Mouse (Mus musculus) forebrain, embryonic 16.5 days (tissue): ENCODE results near the gene Akap12. TPM values are rescaled to one million over a fixed set of nuclear protein-coding genes. Genes with fewer than 3 reads are reported as not detected.

Experiments
- ATAC-seq: fragments of 200-750 bp; cut with Nextera tagmentation; 2 replicates; pipeline ENCODE4 v1.8.0; 2017; ENCODE audit warnings: mild to moderate bottlenecking, moderate library complexity
- H3K27ac ChIP-seq: fragments of 300-500 bp; sonication (generic); 2 replicates; pipeline ENCODE4 v1.5.1; 2014; ENCODE audit warnings: low read length, control low read depth
- H3K27me3 ChIP-seq: fragments of 300-500 bp; sonication (generic); replicated peaks from 2 replicates; pipeline ENCODE4 v1.6.1; 2014; ENCODE audit warnings: low read length; ENCODE audit not compliant: control insufficient read depth, insufficient read depth
- H3K36me3 ChIP-seq: fragments of 300-500 bp; sonication (generic); 2 replicates; pipeline ENCODE4 v1.6.1; 2014; ENCODE audit not compliant: control insufficient read depth, insufficient read depth
- H3K4me1 ChIP-seq: fragments of 300-500 bp; sonication (generic); replicated peaks from 2 replicates; pipeline ENCODE4 v1.6.1; 2014; ENCODE audit warnings: low read length; ENCODE audit not compliant: control insufficient read depth, insufficient read depth
- H3K4me2 ChIP-seq: fragments of 300-500 bp; sonication (generic); 2 replicates; pipeline ENCODE4 v1.6.1; 2014; ENCODE audit warnings: mild to moderate bottlenecking, low read length, control low read depth
- H3K4me3 ChIP-seq: fragments of 300-500 bp; sonication (generic); replicated peaks from 2 replicates; pipeline ENCODE4 v1.5.1; 2014; ENCODE audit warnings: mild to moderate bottlenecking, low read length, control low read depth
- H3K9ac ChIP-seq: fragments of 300-500 bp; sonication (generic); replicated peaks from 2 replicates; pipeline ENCODE4 v1.6.1; 2014; ENCODE audit warnings: low read depth, low read length, control low read depth
- H3K9me3 ChIP-seq: fragments of 300-500 bp; sonication (generic); 2 replicates; pipeline ENCODE4 v1.6.1; 2016; ENCODE audit warnings: low read length; ENCODE audit not compliant: control insufficient read depth
- WGBS: fragments of 180-500 bp; shearing (Covaris S2); extraction: QIAGEN DNeasy Blood & Tissue Kit; methylation state at CpG from one replicate; pipeline ENCODE4 v1.1.7; 2014; 5-methylcytosine and 5-hydroxymethylcytosine counted together
- polyA plus RNA-seq: library from polyadenylated mRNA; unstranded; fragments of >200 nt; fragmentation: Nextera tagmentation; extraction: Ambion mirVana; gene quantifications from 2 replicates; pipeline ENCODE4 v1.2.1, GENCODE M21; 2015

The Akap12 gene
- polyA plus RNA-seq, 1 experiment from 2014 or later = 25.7 TPM

GRCm38 (mm10) chr10:4346489-4347135, 80.4 kb downstream of the Akap12 start:
- H3K9me3 ChIP-seq = no peaks in the 10 kb centered on the region
- peak overlapping the region; percentile 49 for H3K4me2 ChIP-seq
- ATAC-seq = peak; percentile 90
- H3K4me1 ChIP-seq = peaks cover 5% of the 10 kb centered on the region
- H3K27me3 ChIP-seq = no peaks in the 10 kb centered on the region
- no peak overlapping the region for H3K9ac ChIP-seq
- no peaks in the 10 kb centered on the region for H3K36me3 ChIP-seq
- peak overlapping the region; percentile 23 for H3K4me3 ChIP-seq
- no peak overlapping the region for H3K27ac ChIP-seq
- WGBS = 4% methylated on average over 28 of the region's 28 CpGs

DNA sequence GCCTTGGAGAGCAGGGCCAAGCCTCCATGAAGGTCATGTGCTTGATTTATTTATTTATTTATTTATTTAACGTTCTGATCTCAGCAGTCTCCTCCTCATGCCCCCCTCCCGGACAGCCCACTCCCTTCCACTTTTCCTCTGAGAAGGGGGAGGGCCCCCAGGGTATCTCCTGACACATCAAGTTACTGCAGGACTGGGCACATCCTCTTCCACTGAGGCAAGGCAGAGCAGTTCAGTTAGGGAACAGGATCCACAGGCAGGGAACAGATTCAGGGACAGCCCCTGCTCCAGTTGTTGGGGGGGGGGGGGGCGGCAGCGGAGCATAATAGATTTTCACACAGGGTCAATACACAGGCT, 80.9 kb downstream of the Akap12 start:
- no peaks in the 10 kb centered on the region for H3K9me3 ChIP-seq
- no peaks in the 10 kb centered on the region for H3K36me3 ChIP-seq
- H3K4me1 ChIP-seq = peaks cover 5% of the 10 kb centered on the region
- WGBS = 75% methylated on average over 4 of the region's 4 CpGs
- H3K27me3 ChIP-seq = no peaks in the 10 kb centered on the region
- H3K9ac ChIP-seq = no peak overlapping the region
- peak overlapping the region; percentile 49 for H3K4me2 ChIP-seq
- H3K4me3 ChIP-seq = no peak overlapping the region
- H3K27ac ChIP-seq = no peak overlapping the region
- ATAC-seq = peak; percentile 57; the same call in 1 of the 2 replicates

DNA sequence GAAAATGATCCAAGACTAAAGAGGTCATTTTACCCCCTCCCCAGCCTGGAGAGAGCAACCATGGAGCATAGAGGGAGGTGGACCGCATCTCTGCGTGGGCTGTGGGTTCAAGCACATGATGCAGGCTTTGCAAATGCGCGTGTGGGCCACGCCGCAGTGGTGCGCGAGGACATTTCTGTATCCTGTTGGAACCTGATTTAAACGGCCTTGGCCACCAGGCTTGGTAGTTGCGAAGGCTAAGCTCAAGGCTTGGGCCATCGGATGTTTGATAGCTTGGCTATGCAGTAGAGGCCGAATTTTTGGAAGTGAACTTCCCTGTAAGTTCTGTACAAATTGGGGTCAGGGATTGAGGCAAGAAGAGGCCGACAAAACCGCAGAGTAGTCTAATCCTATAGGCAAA, 81.4 kb downstream of the Akap12 start:
- Histone ChIP-seq H3K9ac (no peak overlapping the region), H3K27ac (no peak overlapping the region), H3K4me2 (no peak overlapping the region), H3K4me1 (peaks cover 5% of the 10 kb centered on the region), H3K27me3 (no peaks in the 10 kb centered on the region), H3K36me3 (no peaks in the 10 kb centered on the region), H3K4me3 (no peak overlapping the region), H3K9me3 (no peaks in the 10 kb centered on the region)
- peak; percentile 9; the same call in 1 of the 2 replicates for ATAC-seq
- 97% methylated on average over 14 of the region's 14 CpGs for WGBS

DNA sequence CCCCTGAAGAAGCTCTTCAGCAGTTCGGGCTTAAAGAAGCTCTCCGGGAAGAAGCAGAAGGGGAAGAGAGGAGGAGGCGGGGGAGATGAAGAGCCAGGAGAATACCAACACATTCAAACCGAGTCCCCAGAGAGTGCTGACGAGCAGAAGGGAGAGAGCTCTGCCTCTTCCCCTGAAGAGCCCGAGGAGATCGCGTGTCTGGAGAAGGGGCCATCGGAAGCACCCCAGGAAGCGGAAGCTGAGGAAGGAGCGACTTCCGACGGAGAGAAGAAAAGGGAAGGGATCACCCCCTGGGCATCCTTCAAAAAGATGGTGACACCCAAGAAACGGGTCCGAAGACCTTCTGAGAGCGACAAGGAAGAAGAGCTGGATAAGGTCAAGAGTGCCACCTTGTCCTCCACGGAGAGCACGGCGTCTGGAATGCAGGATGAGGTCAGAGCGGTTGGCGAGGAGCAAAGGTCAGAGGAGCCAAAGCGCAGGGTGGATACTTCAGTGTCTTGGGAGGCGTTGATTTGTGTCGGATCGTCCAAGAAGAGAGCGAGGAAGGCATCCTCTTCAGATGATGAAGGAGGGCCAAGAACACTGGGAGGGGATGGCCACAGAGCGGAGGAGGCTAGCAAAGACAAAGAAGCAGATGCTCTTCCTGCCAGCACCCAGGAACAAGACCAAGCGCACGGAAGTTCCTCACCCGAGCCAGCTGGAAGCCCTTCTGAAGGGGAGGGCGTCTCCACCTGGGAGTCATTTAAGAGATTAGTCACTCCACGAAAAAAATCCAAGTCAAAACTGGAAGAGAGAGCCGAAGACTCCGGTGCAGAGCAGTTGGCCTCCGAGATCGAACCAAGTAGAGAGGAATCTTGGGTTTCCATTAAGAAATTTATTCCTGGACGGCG, 88.4 kb downstream of the Akap12 start:
- Histone ChIP-seq H3K9me3 (no peaks in the 10 kb centered on the region), H3K27ac (no peak overlapping the region), H3K4me1 (no peaks in the 10 kb centered on the region), H3K9ac (no peak overlapping the region), H3K4me2 (no peak overlapping the region), H3K36me3 (no peaks in the 10 kb centered on the region), H3K4me3 (no peak overlapping the region), H3K27me3 (no peaks in the 10 kb centered on the region)
- WGBS = 95% methylated on average over 38 of the region's 38 CpGs
- ATAC-seq = no peak

- H3K27me3 ChIP-seq = no peaks in the 10 kb centered on the region
- no peak overlapping the region for H3K4me3 ChIP-seq
- 94% methylated on average over 19 of the region's 19 CpGs for WGBS
- H3K4me2 ChIP-seq = no peak overlapping the region
- ATAC-seq = no peak
- H3K36me3 ChIP-seq = no peaks in the 10 kb centered on the region
- no peaks in the 10 kb centered on the region for H3K4me1 ChIP-seq
- H3K9me3 ChIP-seq = no peaks in the 10 kb centered on the region
- no peak overlapping the region for H3K9ac ChIP-seq
- no peak overlapping the region for H3K27ac ChIP-seq
These were observed 89.8 kb downstream of the Akap12 start for GRCm38 (mm10) chr10:4355882-4356451.

- Histone ChIP-seq H3K4me1 (no peaks in the 10 kb centered on the region), H3K4me2 (no peak overlapping the region), H3K27ac (no peak overlapping the region), H3K9ac (no peak overlapping the region), H3K4me3 (no peak overlapping the region), H3K27me3 (no peaks in the 10 kb centered on the region), H3K9me3 (0 out of 2 replicates have a peak, but pooled peaks cover 3% of the 10 kb centered on the region), H3K36me3 (no peaks in the 10 kb centered on the region)
- no peak for ATAC-seq
- 88% methylated on average over 5 of the region's 5 CpGs for WGBS
These were observed 90.5 kb downstream of the Akap12 start for GRCm38 (mm10) chr10:4356640-4357039.

- no peak overlapping the region for H3K4me2 ChIP-seq
- no peak overlapping the region for H3K9ac ChIP-seq
- no peaks in the 10 kb centered on the region for H3K27me3 ChIP-seq
- H3K4me3 ChIP-seq = no peak overlapping the region
- no peaks in the 10 kb centered on the region for H3K4me1 ChIP-seq
- ATAC-seq = no peak
- WGBS = 88% methylated on average over 10 of the region's 10 CpGs
- H3K9me3 ChIP-seq = 0 out of 2 replicates have a peak, but pooled peaks cover 3% of the 10 kb centered on the region
- no peaks in the 10 kb centered on the region for H3K36me3 ChIP-seq
- H3K27ac ChIP-seq = no peak overlapping the region
These were observed 91.3 kb downstream of the Akap12 start for GRCm38 (mm10) chr10:4357435-4357834.

DNA sequence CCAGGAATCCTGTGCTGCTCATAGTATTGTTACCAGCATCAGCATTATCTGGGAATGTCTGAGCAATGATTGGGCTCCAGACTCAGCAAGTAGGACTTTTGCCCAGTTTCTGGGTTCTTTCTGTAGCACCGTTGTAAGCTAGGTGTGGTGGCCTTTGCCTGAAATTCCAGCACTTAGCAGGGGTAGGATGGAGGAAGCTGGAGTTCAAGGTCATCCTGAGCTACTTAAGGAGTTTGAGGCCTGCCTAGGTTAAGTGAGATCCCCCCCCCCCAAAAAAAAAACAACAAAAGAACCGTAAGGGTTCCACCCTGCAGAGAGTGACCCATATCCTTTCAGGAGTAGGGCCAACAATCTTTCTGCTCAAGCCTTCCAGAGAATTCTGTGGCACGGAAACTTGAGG, 98.4 kb downstream of the Akap12 start:
- no peak for ATAC-seq
- H3K4me2 ChIP-seq = no peak overlapping the region
- H3K9ac ChIP-seq = no peak overlapping the region
- peaks cover 10% of the 10 kb centered on the region; the same call in 1 of the 2 replicates for H3K36me3 ChIP-seq
- H3K4me1 ChIP-seq = no peaks in the 10 kb centered on the region
- H3K27me3 ChIP-seq = no peaks in the 10 kb centered on the region
- 96% methylated on average over 3 of the region's 3 CpGs for WGBS
- H3K9me3 ChIP-seq = peaks cover 9% of the 10 kb centered on the region; the same call in 1 of the 2 replicates
- no peak overlapping the region for H3K27ac ChIP-seq
- no peak overlapping the region for H3K4me3 ChIP-seq

DNA sequence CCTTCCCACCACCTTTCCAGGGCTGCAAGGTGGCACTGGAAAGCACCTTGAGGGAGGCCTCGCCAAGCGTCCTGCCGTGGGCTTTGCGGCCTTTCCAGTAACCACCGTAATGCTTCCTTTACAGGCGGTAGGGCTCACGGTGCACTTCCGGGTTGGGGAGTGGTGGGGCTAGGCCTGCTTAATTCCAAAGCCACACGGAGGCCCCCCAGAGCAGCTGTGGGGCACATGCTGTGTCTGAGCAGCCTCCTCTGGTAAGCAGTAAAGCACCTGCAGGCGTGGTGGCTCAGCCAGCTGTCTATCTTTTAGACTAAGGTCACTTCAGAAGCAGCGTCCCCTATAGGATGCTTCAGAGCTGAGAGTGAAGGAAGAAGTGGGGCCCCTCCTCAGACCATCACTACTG, 103.9 kb downstream of the Akap12 start:
- 92% methylated on average over 11 of the region's 11 CpGs for WGBS
- ATAC-seq = no peak
- Histone ChIP-seq H3K27me3 (no peaks in the 10 kb centered on the region), H3K9me3 (no peaks in the 10 kb centered on the region), H3K9ac (no peak overlapping the region), H3K4me3 (no peak overlapping the region), H3K27ac (no peak overlapping the region), H3K36me3 (peaks cover 10% of the 10 kb centered on the region; the same call in 1 of the 2 replicates), H3K4me2 (no peak overlapping the region), H3K4me1 (no peaks in the 10 kb centered on the region)
